Mouse (Mus musculus): Measurements from ENCODE around the gene Best2.

Best2 gene

DNA sequence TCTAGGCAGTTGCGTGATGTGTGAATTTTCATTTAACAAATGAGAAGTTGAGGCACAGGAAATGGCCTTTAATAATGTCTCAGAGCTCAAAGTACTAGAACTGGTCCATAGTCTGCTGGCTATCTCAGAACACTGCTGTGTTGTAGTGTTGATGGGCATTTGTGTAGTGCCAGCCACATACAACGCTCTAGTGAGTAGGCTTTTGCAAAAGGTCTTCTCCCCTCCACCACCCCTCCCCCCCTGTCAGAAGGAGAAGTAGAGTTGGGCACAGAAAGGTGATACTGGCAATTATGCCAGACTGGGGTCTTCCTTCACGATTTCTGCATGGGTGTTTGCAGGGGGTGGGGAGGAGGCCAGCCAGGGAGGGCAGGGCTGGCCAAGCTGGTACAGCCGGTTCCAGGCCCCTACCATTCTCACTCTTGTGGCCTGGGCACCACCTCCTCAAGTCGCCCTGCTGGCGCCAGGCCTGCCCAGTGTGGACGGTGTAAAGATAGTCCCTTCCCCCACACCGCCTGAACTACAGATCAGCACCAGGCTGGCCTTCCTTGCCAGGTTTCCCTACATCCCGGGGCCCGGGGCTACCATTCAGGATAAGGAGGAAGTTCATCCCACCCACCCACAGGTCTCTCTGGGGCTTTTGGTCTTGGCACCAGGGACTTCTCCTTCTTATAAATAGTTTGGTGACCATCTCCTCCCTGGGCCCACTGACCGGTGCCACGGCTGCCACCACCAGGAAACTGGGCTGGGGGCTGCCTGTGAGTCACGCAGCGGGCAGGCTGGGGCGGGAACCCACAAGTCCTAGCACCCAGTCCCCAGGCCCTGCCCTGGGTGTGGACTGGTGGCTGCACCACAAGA, 32.5 kb downstream of the Best2 start:
- DNase-seq, result peak; percentile 60

DNA sequence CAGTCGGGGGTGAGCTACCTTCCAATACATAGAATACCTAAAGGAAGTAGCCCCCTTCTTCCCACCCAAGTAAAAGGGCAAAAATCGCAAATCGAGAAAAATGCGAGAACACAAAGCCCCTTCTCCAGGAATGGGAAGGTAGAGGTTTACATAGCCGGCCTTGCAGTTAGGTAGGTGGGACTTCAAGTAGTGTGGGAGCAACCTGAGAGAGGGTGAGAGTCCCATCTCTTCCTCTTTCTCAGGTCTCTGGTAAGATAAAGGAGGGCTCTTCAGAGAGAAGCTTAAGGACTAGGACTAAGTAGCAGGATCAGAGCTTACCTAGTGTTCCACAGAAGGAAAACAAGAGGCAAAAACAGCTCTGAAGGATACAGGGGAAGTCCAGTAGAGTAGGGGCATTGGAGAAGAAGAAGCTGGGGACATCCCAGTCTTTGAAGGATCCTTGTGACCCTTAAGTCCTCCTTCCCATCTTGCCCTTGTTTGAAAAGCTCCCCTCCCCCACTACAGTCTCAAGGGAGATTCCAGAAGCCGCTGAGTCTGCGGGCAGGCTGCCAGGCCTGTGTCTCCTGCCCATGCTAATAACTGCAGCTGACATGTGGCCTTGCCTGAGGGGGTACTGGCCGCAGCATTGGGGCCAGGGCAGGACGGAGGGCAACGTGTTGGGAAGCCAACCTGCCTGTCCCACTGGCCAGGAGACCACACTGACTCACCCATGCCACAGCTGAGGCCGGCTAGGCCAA, 33.5 kb downstream of the Best2 start:
- peak; percentile 76 for DNase-seq

DNA sequence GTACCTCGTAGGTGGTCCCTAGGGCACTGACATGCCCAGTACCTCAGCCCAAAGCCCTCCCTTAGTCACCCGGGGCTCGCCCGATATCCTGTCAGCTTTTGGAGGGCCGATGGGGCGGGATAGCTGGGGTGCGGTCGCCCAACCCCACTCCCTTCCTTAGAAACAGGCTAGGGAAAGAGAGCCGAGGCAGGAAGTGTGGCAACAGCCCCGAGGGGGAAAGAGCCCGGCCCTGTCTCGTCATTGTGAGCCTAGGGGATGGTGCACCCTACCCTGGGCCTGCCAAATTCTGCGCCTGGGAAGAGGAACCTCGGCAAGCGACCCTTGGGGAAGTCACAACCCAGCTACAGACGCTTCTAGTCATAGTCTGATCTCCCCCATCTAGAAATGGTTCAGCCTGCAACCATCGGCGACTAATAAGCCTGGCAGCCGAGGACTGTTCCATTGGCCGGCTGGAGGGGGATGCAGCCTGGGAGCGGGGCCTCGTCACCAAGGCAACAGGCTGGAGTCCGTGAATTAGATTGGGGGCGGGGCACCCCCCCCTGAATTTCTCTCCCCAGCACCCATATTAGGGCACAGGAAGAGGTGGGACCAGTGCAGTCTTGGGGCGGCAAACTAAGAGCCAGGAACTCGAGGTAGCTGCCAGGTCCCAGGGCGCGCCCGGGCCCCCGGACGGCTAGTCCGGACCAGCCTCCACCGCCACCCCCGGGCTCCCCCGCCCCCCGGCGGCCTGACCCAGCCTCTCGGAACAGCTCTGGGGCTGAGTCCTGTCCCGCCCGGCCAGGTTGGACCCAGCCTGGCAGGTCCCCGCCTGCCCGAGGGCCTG, 34.5 kb downstream of the Best2 start:
- DNase-seq, result peak; percentile 91

DNA sequence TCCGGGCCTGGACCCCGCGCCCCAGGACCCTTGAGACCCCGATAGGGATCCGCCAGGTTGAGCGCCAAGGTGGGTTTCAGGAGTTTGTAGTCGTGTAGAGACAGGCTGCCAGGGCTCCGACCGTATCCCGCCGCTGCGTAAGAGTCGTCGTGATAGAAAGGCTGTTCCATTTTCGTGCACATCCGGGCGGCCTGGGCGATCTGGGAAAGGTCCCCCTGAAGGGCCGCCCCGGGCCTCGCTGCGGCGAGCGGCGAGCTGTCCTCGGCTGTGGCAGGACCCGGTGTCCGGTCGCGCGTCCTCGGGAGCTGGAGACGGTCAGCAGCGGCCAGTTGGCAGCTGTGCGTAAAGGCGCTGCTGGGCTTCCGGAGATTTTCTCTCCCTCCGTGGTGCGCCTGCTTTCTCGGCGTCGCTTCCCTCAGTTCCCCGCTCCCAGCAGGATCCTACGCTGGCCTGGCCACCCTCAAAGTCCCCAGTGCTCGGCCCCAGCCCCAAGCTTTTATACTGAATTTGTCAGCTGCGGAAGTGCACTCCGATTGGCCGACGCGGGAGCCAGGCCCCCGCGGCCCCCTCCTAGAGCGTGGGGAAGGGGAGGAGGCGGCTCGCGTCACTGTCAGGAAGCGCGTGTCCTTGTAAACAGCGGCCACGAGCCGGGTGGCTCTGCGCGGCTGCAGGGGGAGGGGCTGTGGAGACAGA, 35.9 kb downstream of the Best2 start, which contains the start of gene Junb:
TSS of gene Junb (minus strand) at position 471 of the 693 bp plus-strand sequence.
- peak; percentile 94 for DNase-seq

DNA sequence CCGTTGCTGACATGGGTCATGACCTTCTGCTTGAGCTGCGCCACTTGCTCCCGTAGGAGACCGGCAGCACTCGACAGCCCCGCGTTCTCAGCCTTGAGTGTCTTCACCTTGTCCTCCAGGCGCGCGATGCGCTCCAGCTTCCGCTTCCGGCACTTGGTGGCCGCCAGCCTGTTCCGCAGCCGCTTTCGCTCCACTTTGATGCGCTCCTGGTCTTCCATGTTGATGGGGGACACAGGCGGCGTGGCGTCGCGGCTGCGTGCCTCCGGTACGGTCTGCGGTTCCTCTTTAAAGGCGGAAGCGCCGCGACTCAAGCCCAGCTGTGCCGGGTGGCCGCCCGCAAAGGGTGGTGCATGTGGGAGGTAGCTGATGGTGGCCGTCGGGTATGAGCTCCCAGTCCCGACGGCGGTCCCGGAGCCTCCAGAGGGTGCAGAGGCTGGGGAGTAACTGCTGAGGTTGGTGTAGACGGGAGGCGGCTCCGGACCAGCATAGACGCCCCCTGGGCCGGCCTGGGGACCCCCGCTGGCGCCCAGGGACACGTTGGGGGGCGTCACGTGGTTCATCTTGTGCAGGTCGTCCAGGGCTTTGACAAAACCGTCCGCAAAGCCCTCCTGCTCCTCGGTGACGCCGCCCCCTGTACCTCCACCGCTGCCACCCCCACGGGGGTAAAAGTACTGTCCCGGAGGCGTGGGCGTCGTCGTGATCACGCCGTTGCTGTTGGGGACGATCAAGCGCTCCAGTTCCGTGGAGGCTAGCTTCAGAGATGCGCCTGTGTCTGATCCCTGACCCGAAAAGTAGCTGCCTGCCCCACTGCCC, 36.7 kb downstream of the Best2 start:
- DNase-seq, result peak; percentile 80

DNA sequence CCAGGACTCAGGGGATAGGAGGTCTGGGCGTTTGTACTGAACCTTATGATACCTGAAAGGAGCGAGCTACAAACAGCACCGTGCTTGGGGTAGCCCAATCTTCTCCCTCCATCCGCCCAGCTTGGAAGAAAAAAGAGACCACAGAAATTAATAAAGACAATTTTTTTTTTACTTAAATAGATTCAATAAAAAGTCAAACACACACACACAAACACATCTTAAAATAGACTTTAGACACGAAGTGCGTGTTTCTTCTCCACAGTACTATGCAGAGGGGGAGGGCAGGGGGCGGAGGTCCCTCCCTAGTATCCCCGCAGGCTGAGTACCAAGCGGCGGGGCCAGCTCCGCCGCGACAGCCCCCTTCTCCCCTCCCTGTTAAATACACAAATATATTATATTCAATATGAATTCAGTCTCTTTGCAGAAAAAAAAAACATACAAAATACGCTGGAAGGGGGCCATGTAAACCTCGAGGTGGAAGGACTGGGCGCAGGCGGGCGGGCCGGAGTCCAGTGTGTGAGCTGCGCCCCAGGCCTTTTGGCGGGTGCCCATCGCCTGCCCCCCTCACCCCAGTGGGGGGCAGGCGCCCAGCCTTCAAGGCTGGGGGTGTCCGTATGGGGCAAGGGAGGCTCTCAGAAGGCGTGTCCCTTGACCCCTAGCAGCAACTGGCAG, 37.4 kb downstream of the Best2 start:
- DNase-seq, result no peak

DNA sequence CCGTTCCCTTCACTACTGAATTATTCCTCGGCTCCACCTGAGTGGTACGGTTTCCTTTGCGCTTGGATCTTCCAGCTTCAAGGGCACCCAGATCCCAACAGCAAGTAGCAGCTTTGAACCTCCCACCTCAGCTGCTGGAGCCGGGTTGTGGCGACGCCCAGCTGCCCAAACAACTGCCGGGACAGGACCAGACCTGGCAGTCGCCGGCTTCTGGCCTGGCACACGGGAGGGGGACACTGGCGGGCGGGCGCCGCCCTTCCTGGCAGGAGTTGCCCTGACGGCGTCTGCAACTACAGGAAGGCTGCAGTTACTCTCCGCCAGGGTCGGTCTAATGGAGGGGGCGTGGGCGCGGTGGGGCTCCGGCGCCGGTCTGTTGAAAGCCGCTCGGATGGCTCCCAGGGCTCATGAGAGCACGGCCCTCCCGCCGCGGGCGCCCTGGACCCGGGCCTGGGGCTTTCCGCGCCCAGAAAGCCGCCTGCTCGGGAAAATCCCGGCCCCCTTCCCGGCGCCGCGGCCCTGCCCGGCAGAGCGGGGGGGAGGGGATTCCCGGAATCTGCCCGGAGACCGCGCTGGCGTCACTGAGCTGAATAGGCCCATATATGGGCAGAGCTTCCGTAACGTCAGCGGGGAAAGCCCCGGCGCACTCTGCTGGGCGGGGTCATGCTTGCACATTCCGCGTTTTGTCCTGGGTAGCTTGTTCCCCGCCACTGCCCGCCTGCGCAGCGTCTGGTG, 38.1 kb downstream of the Best2 start:
- DNase-seq, result peak; percentile 94

DNA sequence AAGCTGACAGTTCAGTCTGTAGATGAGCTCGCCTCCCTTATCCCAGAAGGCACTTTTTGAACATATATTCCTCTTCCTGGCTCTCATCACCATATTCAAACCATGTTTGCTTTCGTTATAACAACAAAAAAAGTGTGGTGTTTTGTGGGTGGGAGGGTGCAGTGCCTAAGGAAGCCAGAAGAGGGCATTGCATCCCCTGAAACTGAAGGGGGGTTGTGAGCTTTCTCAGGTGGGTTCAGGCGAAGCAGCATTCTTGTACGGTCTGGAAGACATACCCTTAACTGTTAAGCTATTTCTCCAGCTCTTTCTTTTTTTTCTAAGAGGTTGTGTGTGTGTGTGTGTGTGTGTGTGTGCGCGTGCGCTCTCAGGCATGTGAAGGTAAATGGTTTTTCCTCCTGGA, 38.9 kb downstream of the Best2 start:
- peak; percentile 68 for DNase-seq

DNA sequence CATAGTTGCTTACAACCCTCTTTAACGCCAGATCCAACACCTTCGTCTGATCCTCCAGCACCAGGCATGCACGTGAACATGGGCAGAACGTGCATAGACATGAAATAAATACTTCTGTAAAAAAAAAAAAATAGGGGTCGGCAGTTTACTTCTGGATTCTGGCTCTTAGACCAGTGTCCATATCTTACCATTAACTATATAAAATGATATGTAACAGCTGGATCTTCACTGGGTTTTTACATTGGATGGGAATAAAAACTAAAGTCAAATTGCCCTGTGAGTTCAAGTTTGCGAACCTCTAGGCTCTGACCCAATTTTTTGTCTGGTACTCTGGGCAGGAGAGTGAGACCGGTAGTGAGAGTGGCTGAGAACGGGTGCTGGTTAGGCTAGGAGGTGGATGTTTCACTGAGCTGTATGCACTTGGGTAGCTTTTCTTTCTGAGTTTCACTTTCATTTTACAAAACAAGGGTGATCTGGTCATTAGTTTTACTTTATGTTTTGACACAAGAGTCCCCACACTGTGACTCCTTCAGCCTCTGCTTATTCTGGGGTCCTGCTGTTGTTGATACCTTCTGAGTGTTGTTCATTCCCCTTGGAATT, 39.7 kb downstream of the Best2 start:
- DNase-seq, result no peak

DNA sequence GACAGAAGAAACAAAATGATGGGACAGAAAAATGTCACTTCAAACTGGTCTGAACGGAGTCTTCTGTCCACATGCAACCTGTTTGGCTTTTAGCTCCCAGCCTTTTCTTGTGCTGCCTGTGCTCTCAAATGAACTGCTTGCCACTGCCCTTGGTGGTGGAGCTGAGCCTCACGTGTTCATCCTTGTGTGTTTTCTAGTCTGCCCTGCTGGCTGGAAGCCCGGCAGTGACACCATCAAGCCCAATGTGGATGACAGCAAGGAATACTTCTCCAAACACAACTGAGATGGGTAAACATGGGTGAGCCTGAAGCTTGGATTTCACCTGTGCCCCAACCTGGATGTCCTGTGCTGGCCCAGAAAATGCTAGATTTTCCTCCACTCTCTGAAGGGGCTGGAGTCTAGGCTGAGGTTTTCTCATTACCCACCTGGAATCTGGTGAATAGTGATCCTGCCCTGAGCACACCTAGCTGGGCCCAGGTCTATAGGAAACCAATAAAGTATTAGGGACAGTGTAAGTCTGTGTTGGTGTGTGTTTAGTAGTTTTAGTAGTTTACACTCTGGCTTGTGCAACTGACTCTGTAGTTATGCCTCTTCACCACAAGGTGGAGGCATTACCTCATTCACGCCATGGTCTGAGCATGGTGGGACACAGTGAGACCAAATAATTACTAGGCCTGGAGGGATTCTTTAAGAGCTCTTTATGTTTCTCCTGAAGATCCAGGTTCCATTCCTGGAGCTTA, 40.4 kb downstream of the Best2 start:
- DNase-seq, result peak; percentile 61

DNA sequence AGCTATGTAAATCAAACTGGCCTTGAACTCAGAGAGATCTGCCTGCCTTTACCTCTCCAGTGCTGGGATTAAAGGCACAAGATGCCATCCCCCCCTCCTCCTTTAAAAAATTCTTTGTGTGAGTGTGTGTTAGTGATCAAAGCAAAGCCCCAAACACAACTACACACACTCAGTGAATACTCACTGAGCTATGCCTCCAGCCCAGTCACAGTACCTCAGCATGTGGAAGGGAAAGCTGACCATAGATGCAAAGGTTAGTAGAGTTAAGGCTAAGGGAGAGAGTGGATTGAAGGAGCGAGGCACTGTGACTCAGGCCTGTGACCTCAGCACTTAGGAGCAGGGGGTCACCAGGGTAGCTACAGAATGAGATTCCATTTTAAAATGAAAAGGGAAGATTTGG, 41.3 kb downstream of the Best2 start:
- DNase-seq, result no peak

DNA sequence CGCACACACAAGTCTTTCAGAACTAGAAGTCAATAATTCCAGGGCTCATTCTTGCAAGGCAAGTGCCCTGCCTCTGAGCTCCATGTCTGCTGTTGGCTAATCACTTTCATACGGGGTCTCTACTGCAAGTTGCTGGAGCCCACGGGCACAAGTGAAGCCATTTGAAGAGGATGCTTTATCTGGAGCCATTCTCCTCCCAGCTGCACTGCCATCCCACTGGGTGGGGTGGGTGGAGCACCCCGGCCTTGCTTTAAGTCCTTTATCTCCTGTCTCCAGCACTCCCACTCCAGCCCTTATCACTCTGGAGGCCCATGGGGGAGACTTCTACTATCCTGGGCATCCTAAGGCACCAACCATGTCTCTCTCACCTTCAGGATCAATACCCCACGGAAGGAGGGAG, 43.4 kb downstream of the Best2 start:
- no peak for DNase-seq

DNA sequence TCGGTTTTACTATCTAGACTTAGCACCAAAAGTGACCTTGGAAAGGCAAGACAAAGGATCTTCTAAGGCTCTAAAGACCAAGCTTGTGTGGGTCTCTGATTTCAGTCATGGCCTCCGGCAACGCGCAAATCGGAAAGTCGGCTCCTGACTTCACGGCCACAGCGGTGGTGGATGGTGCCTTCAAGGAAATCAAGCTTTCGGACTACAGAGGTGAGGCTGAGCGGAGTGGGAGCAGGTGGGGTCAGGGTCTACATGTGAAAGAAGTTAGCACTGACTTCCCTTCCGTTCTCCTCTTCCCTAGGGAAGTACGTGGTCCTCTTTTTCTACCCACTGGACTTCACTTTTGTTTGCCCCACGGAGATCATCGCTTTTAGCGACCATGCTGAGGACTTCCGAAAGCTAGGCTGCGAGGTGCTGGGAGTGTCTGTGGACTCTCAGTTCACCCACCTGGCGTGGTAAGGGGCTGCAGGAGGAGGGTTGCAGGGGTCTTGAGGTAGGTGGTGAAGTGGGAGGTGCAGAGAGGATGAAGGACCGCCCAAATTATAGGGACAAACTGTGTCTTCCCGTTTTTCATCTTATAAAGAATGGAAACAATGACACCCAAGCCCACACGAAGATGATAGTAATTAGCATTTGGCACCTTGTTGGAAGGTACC, 44.1 kb downstream of the Best2 start:
- DNase-seq, result peak; percentile 54

DNA sequence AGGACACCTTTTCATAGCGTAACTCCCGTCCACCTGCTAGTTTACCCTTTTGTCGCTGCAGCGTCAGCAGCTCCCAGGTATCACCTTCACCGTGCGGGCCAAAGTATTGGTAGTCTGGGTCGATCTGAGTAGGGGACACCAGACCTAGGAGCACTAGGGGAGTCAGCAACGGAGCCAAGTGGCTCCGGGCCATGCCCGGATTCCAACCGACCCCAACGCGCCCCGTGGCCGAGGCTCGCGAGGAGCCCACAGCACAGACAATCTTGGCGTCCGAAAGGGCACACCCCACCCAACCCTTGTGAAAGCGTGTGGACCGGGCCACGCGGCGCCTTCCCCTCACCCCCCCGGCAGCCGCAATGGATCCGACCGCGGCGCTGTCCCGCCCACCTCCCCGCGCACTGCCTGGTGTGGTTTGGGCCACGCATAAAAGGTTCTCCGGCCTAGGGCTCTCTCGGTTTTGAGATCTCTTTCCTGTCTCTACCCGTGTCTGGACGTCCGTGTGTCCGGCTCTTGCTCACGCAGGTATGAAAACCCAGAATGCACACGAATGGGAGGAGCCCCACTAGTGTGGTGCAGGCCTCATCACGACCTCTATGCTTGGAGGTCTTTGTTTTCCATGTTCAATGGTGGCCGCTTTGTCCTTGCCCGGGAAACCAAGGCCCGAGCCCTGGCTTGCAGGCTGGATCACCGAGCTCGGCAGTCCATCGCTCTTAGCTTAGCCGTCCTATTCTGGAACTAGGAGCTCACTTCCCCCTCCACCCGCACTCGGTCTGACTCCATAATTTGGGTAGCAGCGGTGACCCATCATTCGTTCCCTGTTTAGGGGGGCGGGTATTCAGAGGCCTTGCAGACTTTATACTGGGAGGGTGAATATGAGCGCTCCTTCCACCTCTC, 44.8 kb downstream of the Best2 start, which contains the start of the genes Gm49661, Prdx2 and Rnaseh2a:
TSS of gene Gm49661 (minus strand) at position 193 of the 894 bp plus-strand sequence.
TSS of gene Prdx2 (plus strand) at position 347 of the 894 bp plus-strand sequence.
TSS of gene Rnaseh2a (minus strand) at position 527 of the 894 bp plus-strand sequence.
- DNase-seq, result peak; percentile 81

DNA sequence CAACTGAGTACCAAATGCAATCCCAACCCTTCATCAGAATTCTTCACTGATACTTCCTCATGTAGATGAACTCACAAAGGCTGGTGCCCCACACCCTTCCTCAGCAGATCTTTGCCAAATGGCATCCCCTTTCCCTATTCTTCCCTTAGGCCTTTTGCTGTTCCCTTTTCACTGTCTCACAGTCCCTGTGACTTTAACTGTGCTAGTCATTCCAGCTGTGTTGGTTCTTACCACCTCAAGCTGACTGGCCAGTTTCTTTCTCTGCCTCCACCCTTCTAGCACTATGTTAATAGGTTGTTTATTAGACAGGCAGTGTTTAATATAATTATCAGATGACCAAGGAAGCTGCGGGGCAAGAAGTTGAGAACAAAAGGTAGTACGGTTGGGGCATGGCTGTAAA, 45.7 kb downstream of the Best2 start:
- DNase-seq, result no peak

DNA sequence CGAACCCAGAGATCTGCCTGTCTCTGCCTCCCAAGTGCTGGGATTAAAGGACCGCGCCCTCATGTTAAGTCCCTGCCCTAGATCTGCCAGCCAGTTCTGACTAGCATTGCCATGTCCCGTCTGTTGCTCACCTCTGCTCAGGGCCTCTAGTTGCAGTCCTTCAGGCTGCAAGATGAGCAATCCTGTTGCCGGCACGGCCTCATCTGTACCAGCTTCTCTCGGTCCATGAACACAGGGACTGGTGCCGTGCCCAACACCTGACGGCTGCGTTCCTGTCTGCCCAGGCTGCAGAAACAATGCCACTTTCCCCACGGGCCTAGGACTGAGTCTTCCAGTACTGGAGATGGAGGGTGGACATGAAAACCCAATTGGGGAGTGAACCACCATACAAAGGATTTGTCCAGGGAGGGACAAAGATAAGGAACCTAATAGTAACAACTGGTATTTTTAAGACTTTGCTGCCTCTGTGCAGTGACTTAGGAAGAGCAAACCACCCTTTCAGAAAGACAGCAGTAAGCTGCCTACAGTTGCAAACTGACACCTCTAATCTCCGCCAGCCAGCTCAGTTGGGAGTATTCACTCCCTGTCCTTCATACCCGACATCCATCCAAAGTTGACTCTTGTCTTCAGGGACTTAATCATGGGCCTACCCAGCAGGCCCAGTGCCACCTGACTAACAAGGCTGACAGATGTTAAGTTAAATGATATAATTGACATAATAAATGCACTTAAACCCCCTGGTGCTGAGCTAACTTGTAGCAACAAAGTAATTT, 46.6 kb downstream of the Best2 start:
- peak; percentile 57 for DNase-seq

Measured in cerebellum, adult 9-11 months (tissue).